Comparison of ENCODE assay signal across 3 mouse cellular contexts in the genomic region with DNA sequence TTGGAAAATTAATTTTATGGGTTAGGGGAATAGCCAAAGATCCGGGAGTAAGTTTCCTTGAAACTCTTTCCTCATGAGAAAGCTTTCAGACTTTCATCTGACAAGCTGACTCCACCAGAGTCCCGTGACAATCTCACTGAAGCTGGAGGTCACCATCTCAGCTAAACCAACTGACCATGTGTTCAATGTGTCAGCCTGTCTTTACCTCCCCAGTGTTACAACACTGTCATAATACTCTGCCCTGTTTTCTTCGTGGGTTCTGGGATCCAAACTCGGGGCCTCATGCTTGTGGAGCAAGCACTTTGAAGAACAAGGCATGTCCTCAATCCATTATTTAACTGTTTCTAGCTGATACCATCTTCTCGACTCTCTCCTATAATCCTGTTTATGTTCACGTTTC. TPM values are rescaled to one million over a fixed set of nuclear protein-coding genes. Genes with fewer than 3 reads are reported as not detected.
ATAC-seq and TF ChIP-seq lines count a peak whose summit lies in the region.
"Not testable (repeated sequence)": the region's sequence is repeated elsewhere in the genome, so short reads cannot be mapped to it uniquely, and the experiment has no call there.

No protein-coding gene starts in this region.

- not testable (repeated sequence) for TF ChIP-seq POLR2A in small intestine, adult 2 months (IDR thresholded peaks at IDR 0.05; ENCODE audit: low read depth, low read length)

- H3K4me3 ChIP-seq in intestine, embryonic 16.5 days (ENCODE audit: low read length); intestine, postnatal 0 days (ENCODE audit: low read depth, low read length); small intestine, adult 2 months (ENCODE audit: low read depth, low read length): not testable (repeated sequence)

- not testable (repeated sequence) for H3K9ac ChIP-seq in intestine, embryonic 16.5 days (ENCODE audit: low read depth, low read length); intestine, postnatal 0 days (ENCODE audit: low read depth, low read length)

- TF ChIP-seq CTCF in intestine, postnatal 0 days (IDR thresholded peaks at IDR 0.05; ENCODE audit: low read depth); small intestine, adult 2 months (IDR thresholded peaks at IDR 0.05; ENCODE audit: extremely low read depth, insufficient read length, insufficient replicate concordance, low read depth, low read length): not testable (repeated sequence)

- peak; percentile 54 for ATAC-seq in intestine, embryonic 16.5 days
- ATAC-seq in intestine, postnatal 0 days: peak; percentile 73

- H3K36me3 ChIP-seq in intestine, embryonic 16.5 days (ENCODE audit: control insufficient read depth, insufficient read depth, low read length); intestine, postnatal 0 days (ENCODE audit: control insufficient read depth, insufficient read depth); small intestine, adult 2 months (ENCODE audit: control insufficient read depth, insufficient read depth, low read length): not testable (repeated sequence)

- H3K9me3 ChIP-seq in intestine, embryonic 16.5 days (ENCODE audit: control insufficient read depth, low read length); intestine, postnatal 0 days (ENCODE audit: control insufficient read depth): not testable (repeated sequence)

- WGBS in intestine, embryonic 16.5 days: 78% methylated on average over 5 of the region's 6 CpGs
- WGBS in intestine, postnatal 0 days: 52% methylated on average over 5 of the region's 6 CpGs
- 61% methylated on average over 6 of the region's 6 CpGs for WGBS in small intestine, adult 2 months

- not testable (repeated sequence) for H3K4me2 ChIP-seq in intestine, embryonic 16.5 days (ENCODE audit: low read depth, low read length); intestine, postnatal 0 days (replicated peaks; ENCODE audit: low read depth)

- H3K27me3 ChIP-seq in intestine, embryonic 16.5 days (replicated peaks; ENCODE audit: control insufficient read depth, insufficient read depth, low read length); intestine, postnatal 0 days (replicated peaks; ENCODE audit: control insufficient read depth, insufficient read depth, low read length); small intestine, adult 2 months (ENCODE audit: control insufficient read depth, insufficient read depth, low read length): not testable (repeated sequence)

- not testable (repeated sequence) for H3K4me1 ChIP-seq in intestine, embryonic 16.5 days (ENCODE audit: control insufficient read depth, insufficient read depth, low read length); intestine, postnatal 0 days (replicated peaks; ENCODE audit: control insufficient read depth, insufficient read depth, low read length); small intestine, adult 2 months (ENCODE audit: control insufficient read depth, insufficient read depth, insufficient read length, low read length)

- not testable (repeated sequence) for H3K27ac ChIP-seq in intestine, embryonic 16.5 days (ENCODE audit: low read length); intestine, postnatal 0 days (ENCODE audit: low read depth, low read length)
- 0 out of 2 replicates have a peak overlapping the region, but pooled peaks have one; percentile 8 for H3K27ac ChIP-seq in small intestine, adult 2 months (ENCODE audit: insufficient read depth, low read depth, low read length)

RNA-seq across cellular contexts. Expression of a gene that starts 9.8 kb away (rescaled TPM):
- 11.5 and 16.0 TPM in 2 replicates for polyA plus RNA-seq in intestine, embryonic 16.5 days (2015; fragmentation: Nextera tagmentation; extraction: Ambion mirVana)
- 10.2 and 13.0 TPM in 2 replicates for polyA plus RNA-seq in intestine, postnatal 0 days (2015; fragmentation: Nextera tagmentation; extraction: Ambion mirVana)
- 4.8 and 38.1 TPM in 2 replicates for polyA plus RNA-seq in small intestine, adult 2 months (2012; rRNA removed)

RNA-seq across cellular contexts. Expression of a gene that starts 54.0 kb away (rescaled TPM):
- 6.9 and 8.3 TPM in 2 replicates for polyA plus RNA-seq in intestine, embryonic 16.5 days (2015; fragmentation: Nextera tagmentation; extraction: Ambion mirVana)
- 5.5 and 6.6 TPM in 2 replicates for polyA plus RNA-seq in intestine, postnatal 0 days (2015; fragmentation: Nextera tagmentation; extraction: Ambion mirVana)
- 3.9 and 12.0 TPM in 2 replicates for polyA plus RNA-seq in small intestine, adult 2 months (2012; rRNA removed)
